Mouse (Mus musculus): ENCODE measurements at regions not wholly inside any gene's neighbourhood (a gene's known extent, or its start where the extent isn't known, plus 50 kb on each side); places are given as distances from the start of the nearest gene placed in this dataset.
"Not testable (repeated sequence)": the region's sequence is repeated elsewhere in the genome, so short reads cannot be mapped to it uniquely, and the experiment has no call there.

DNA sequence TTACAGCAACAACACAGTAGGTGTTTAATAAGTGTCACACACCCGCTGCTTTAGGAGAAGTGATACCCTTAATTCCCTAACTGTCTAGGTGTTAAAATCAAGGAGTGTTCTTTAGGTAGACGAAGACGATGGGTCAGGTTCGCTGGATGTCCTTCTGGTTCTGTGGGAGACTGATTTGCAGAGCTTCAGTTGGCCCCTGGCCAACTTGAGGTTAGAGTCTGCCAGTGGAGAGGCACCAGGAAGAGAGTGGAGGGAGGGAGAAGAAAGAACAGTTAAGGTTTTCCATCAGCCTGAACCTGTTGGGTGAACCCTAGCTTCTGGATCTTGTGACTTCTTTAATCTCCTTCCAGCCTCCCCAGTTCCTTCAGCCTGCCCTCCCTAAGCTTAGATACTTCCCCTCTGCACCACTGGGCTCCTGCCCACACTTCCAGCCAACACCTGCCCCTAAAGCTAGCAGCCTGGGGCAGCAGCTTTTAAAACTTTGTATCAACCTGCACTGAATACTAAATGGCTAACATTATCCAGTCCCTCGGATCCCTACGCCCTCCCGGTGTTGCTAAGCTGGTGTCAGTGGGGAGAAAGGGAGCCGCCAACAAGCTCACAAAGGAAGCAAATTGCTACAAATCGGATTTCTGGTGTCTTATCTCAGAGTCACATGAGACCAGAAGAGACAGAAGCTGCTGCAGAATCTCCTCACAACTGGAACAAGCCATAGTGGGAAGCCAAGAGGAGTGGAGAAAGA, 62.1 kb upstream of the Adgrl1 start:
- ATAC-seq: no peak

DNA sequence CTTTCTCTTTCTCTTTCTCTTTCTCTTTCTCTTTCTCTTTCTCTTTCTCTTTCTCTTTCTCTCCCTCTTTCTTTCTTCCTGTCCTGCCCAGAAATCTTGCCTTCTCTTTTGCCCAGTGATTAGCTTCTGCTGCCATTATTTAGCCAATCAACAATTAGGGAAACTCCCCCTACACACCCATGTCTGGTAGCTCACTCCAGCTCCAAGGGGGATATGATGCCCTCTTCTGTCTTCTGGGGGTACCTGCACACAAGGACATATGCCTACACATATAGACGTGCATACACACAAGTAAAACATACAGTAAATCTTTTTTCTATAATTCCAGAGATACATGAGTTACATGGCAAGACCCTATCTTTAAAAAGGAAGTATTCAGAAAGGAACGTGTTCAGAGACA, 70.1 kb upstream of the Adgrl1 start:
- ATAC-seq: no peak

DNA sequence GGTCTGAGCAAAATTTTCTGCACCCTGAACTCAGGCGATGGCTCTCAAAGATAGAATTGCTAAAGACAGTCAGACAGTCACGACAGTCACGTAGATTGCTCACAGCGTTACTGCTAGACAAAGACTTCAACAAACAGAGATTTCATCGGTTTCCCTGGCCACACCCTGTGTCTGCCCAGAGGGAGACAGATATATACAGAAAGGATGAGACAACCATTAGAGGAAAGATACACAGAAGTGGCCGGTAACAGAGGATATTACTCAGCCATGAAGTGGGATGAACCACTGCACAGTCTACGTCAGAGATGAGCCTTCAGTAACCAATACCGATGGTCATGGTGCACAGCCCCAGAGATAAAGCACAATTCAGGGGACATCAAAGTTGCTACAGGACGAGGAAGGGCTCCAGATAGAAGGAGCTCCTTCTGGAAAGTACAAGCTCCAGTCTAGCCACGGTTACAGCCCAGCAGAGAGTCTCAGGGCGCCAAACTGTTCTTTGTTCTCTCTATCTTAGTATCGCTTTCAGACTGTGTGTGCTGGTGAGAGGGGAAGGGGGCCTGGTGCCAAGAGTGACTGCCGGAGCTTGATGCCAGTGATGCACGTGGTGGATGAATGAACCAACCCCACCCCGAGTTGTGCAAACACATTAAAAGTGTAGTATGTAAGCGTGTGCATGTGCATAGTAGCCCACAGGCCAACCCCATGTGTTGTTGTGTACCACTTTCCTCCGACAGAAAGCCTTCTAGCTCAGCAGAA, 74.8 kb upstream of the Adgrl1 start:
- ATAC-seq: no peak

DNA sequence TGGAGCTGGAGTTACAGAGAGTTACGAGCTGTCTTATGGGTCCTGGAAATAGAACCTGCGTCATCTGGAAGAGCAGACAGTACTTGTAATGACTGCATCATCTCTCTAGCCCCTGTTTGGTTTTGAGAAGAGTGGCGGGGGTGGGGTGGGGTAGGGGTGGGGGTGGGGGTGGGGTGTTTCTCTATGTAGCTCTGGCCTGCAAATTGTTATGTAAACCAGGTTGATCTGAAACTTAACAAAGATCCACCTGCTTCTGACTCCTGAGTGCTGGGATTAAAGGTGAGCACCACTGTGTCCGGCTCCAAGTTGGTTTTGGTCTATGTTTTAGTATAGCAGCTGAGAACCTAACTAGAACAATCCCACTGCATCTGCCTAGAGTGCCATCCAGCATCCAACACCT, 78.0 kb upstream of the Adgre5 start:
- ATAC-seq: no peak

DNA sequence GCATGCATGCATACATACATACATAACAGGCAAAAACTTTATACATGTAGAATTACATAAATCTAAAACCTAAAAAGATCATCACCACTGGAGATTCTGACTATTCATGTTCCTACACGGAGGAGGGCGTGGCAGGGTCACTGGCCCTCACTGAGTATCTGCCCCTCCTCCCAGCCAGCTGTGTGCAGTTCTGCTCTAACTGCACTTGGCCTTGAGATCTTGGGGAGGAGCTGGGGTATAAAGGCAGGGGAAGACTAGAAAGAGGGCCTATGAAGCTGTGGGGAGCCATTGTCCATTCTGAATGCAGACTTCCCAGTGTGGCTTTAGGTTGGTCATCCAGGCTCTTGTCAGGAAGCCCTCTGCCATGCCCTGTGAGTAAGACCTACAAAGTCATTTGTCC, 69.5 kb upstream of the Adgre5 start:
- no peak for ATAC-seq

DNA sequence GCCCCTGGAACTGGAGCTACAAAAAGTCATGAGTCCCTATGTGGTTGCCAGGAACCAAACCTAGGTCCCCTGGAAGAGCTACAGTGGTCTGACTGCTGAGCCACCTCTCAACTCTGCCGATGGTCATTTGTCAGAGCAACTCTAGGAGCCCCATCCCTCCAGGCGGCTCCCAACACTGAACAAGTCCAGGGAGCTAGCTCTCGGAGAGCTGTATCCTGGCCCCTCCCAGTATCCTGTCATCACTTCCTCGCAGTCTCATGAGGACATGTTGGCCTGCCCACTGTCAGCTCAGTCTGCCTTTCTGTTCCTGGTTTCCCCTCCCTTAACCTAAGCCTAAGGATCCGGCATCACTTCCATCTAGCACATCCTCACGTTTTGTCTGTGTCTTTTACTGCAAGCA, 64.5 kb upstream of the Adgre5 start:
- ATAC-seq: no peak

DNA sequence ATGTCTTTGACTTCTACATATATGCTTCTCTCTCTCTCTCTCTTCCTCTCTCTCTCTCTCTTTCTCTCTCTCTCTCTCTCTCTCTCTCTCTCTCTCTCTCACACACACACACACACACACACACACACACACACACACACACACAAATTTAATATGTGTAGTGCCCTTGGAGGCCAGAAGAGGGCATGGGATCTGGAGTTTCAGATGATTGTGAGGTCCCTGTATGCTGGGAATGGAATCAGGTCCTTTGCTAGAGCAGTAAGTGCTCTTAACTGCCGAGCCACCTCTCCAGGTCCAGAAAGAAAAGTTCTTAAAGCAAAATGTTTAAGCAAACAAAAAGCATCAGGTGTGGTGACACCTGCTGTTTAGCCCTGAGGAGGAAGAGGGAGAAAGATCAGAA, 62.2 kb upstream of the Adgre5 start:
- ATAC-seq: not testable (repeated sequence)

DNA sequence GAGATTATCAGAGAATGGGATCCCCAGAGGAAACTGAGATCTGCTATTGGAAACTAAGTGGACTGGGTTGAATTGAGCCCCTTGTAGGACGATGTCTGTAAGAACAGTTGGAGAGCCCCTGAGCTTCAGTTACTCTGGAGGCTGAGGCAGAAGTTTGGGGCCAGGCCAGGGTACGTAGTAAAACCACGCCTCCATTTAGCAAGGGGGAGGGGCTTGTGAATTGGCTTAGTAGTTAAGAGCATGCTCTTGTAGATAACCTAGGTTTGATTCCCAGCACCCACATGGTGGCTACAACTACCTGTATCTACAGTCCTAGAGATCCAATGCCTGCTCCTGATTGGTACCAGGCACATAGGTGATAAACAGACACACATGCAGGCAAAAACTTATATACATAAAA, 61.4 kb upstream of the Adgre5 start:
- no peak for ATAC-seq

DNA sequence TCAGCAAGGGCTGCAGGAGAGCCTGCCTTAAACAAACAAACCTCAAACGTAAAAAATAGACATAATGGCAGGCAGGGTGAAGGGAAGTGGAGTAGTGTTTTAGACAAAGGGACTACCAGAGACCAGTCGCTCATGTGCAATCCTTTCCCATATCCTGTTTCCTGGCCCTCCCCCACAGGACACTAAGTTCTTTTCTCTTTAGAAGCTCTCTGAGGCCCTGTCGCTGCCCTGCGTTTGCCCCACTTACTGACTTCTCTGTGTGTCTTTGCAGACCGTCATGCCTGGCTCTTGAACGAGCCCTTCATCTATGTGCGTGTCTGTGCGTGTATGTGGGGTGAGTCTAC, 58.5 kb upstream of the Adgre5 start:
- no peak for ATAC-seq

DNA sequence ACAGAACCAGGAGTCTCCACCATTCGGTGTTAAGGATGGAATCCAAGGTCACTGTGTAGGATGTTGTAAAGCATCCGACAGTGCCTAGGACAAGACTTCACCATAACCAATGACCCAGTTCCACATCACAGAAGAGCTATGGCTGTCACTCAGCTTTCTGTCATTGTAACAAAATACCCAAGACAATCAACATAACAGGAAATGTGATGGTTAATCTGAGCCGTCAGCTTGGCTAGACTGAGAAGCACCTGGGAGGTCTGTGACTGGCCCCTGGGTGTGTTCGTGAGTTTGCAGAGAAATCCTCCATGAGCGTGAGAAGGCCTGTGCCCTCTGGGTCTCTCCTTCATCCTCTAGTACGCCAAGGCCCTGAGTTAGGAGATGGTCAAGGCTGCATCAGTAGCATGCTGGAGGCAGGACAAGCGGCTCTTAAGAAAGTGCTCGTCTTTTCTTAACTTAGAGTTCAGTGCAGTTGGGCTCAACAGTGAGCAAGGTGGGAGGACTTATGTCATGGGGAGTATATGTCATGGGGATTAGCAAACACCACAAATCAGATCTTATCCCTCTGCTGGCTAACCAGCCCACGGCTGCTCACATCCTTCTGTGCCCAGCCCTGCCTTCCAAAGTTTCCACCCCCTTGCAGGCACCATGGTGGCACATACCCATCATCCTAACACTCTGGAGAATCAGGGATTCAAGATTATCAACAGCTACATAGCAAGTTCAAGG, 57.9 kb upstream of the Adgre5 start:
- peak; percentile 66 for ATAC-seq

DNA sequence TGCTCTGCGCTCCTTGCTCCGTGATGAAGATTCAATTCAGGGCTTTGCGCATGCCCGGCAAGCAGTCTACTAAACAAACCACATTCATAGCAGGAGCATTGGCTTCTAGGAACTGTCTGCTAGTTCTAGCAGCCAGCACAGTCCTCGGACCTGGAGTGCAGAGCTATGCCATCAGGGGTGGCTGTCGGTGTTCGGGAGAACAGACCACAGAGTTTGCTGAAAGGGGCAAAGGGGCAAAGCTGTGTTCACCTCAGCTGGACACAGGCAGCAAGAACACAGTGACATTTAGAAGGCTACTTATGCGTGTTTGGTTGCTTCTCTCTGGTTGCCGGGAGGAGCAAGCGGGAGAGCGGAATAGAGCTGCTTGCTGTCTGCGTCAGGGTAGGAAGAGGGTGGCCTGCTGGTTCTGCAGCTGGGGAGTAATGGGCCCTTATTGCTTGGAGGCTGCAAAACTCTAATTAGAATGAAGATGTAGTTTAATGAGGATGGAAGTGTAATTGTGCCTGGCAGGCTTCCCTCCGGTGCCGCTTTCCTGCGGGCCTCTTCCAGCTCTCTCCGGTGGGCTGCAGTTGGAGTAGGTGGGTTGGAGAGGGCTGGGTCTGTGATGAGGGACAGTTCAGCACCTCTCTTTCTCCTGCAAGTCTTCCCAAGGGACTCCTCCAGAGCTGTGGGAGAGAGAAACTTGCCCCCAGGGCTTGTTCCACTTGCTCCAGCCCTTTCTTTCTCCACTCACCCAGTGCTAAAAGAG, 52.5 kb upstream of the Adgre5 start:
- ATAC-seq: no peak

Data from activated CD4-positive, CD25-positive, alpha-beta regulatory T cell, adult 4 months (primary cell).